Mouse (Mus musculus) brain, embryonic 14.5 days (tissue): ENCODE results near the gene Lrch1.

ENCODE experiments used
- CTCF ChIP-seq: fragments of 200-500 bp; IDR thresholded peaks from 2 replicates; pipeline ENCODE4 v1.5.1; 2012; ENCODE audit warnings: inconsistent platforms, mild to moderate bottlenecking, moderate library complexity, borderline replicate concordance; ENCODE audit not compliant: insufficient read depth, insufficient read length; ENCODE audit errors: extremely low read depth
- POLR2A ChIP-seq: fragments of 200-500 bp; IDR thresholded peaks from 2 replicates; pipeline ENCODE4 v1.6.1; 2012; ENCODE audit warnings: mild to moderate bottlenecking, inconsistent platforms, borderline replicate concordance; ENCODE audit not compliant: poor library complexity, insufficient read depth, insufficient read length, severe bottlenecking; ENCODE audit errors: extremely low read depth

- TF ChIP-seq POLR2A (no peak), CTCF (no peak)
These were observed 150.2 kb downstream of the Lrch1 start for GRCm38 (mm10) chr14:74797386-74798062.
